Mouse (Mus musculus): ENCODE data around the gene Olfr520.
A peak's percentile ranks its signal among the peaks of the same experiment; 100 is the strongest.
"Not testable (repeated sequence)": the region's sequence is repeated elsewhere in the genome, so short reads cannot be mapped to it uniquely, and the experiment has no call there.

Olfr520 gene

DNA sequence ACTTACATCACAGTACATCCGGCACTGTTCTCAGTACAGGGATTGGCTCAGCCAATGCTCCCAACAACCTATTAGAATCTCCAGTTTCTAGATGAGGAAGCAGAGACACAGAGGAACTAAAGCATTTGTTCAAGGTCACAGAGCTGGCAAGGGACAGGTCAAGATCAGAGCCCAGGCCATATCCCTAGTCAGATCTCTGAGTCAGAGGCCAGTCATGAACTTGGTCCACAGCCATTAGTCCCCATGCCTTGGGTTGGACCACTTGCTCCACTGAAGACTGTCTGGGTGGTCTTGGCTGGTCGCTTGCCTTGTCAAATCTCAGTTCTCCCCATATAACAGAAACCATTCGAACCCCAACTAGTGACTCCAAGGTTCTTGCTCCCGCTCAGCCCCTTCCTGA, 17.6 kb upstream of the Olfr520 start:
- no peak for DNase-seq (ENCODE audit: low spot score in 2 of 2)

DNA sequence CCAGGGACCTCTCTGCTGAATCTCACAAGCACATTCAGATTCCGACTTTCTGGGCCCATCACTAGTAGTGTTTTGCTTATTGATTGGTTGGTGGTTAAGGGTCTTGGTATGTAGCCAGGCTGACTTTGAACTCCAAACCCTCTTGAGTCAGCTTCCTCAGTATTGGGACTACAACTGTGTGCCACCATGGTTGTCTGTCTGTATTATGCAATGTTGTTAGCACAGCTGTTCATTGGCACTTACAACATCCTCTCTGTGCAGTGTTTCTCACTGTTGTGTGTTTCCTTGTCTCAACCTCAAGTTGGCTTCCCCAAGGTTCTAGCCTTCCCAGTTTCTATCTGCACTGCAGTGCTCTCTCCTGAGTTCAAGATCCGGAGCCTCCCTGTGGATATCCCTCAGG, 13.5 kb upstream of the Olfr520 start:
- no peak for DNase-seq (ENCODE audit: low spot score in 2 of 2)

DNA sequence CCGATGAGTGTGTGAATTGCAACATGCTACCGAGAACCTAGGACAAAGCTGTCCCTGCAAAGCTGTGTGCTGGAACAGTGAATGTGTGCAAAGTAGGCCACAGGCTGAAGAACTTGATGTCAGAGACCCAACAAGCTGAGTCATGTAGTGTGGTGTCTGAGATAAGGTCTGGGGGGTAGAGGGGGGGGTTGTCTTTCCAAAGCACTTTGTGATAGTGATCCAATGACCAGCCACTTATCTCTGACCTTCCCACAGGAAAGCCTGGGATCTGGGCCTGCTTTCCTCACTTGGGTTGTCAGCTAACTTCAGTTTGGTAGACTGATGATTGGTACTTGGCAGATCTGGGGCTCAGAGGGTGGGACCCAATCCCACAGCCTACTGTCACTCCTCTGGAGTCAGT, 4.5 kb downstream of the Olfr520 start:
- no peak for DNase-seq (ENCODE audit: low spot score in 2 of 2)

DNA sequence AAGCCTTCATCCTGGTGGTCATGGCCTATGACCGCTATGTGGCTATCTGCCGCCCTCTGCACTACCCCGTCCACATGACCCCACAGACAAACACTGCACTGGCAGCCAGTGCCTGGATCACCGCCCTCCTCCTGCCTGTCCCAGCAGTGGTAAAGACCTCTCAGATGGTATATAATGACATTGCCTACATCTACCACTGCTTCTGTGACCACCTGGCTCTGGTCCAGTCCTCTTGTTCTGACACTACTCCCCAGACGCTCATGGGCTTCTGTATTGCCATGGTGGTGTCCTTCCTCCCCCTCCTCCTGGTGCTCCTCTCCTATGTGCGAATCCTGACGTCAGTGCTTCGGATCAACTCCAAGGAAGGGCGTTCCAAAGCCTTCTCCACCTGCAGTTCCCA, 5.4 kb downstream of the Olfr520 start:
- DNase-seq (ENCODE audit: low spot score in 2 of 2), result not testable (repeated sequence)

DNA sequence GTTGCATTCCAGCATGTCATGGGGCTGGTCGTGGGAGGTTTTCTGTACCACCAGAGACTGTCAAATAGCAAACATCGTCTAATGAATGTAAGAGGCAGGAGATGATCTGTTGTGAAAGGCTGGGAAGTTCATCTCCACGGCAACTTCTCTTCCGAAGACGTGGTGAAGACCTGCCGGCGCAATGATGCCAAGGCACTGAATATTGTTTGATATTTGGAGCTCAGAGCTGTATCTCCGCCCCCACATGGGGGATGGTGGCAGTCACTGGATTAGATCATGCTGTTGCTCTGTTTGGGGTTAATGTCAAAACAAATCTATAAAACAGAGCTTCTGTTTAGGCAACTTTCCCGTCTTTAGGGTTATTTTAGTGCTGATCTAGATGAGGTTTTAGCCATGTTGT, 9.2 kb downstream of the Olfr520 start:
- DNase-seq (ENCODE audit: low spot score in 2 of 2), result peak; percentile 39 to 54

DNA sequence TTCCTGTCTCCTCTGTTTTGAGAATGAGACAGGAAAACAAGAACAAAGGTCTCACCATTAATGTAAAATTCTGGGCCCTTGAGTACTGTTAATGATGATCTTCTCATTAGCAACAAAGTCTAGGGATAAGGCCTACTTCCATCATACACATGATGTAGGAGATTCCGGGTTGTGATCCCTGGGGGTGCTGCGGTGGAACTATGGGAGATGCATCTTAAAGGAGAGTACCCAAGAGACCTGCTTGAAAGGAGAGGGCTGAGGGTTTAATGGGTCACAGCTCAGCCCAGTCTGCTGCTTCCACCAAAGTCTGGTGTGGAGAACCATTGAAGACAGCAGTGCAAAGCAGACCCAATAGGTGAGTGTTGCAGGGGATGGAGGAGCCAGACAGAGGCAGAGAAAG, 33.1 kb downstream of the Olfr520 start, which contains the start of gene Olfr521:
Gene Olfr521 (plus strand): TSS at position 301 of the 400 bp plus-strand sequence.
- no peak for DNase-seq (ENCODE audit: low spot score in 2 of 2)

DNA sequence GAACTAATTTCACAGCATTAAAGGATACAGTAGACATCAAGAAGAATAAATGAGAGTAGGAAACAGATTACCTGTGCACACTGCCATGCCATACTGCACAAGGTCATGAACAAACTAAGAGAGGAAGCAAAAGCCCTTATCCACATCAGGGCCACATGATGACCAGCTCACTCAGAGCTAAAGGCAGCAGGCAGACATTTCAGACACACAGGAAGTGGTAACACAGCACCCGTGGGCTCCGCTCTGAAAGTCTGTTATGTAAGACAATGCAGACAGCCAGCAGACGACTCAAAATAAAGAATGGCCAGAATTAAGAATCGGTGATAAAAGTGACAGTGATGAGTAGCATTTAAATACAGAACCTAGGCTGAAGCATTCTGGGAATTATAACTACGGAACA, 51.3 kb downstream of the Olfr520 start:
- peak in 1 of 2 experiments; percentile 10 for DNase-seq (ENCODE audit: low spot score in 2 of 2)

DNA sequence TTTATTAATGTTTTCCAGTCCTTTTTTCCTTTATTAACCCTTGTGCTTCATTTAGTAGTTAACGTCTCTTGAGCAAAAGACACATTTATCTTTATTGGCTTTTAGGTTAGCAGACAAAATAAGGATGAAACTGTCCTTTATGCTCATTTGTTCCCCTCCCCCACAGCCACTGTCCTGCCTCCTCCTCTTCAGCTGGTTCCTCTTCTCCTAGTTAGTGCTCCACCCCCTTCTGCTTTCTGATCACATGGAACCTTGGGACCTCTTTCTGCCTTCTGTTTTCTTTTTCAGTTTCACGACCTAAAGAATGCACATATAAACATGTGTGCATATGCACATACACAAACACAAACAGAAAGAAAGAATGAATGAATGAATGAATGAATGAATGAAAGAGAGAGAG, 51.8 kb downstream of the Olfr520 start:
- DNase-seq (ENCODE audit: low spot score in 2 of 2), result no peak

DNA sequence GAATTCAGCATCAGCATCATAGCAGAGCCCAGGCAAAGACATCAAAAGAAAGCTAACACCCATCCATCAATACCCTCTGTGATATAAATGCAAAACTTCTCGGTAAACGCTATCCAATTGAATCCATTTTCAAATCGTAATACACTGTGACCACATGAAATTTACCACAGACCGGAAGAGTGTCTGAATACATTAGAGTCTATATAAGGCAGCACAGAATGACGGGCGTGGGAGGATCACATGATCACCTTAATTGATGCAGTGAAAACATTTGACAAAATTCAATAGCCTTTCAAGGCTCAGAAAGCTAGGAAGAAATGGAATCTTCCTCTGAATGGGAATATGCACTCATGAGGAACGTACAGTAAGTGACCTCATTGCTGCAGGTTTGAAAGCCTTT, 53.3 kb downstream of the Olfr520 start:
- peak in 1 of 2 experiments; percentile 10 for DNase-seq (ENCODE audit: low spot score in 2 of 2)

DNA sequence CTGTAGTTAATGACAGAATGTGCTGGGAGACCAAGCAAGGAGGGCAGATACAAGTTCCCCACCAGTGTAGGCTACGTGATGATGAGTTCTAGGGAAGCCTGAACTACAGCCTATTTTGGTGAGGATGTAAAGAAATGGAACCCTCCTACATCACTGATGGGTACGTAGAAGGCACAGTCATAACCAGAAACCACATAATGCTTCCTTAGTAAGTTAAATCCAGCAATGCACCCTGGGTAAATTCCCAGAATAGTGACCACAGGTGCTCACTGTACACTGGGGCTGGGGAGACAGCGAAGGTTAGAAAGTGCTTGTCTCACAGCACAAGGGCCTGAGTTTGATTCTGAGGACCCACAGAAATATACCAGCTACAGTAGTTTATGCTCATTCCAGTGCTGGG, 55.5 kb downstream of the Olfr520 start:
- DNase-seq (ENCODE audit: low spot score in 2 of 2), result no peak

All from right cerebral cortex, adult 2 months (tissue).